Mouse (Mus musculus): ENCODE data around the gene Rps15.

- no peak for TF ChIP-seq POLR2A (IDR thresholded peaks at IDR 0.05; ENCODE audit: borderline replicate concordance, low read depth, low read length)
- no peak for TF ChIP-seq CTCF (IDR thresholded peaks at IDR 0.05; ENCODE audit: low read depth, low read length)
Measured at GRCm38 (mm10) chr10:80317011-80317410, 24.8 kb downstream of the Rps15 start.
